Mouse (Mus musculus): ENCODE results near the gene Casc3.

The Casc3 gene

DNA sequence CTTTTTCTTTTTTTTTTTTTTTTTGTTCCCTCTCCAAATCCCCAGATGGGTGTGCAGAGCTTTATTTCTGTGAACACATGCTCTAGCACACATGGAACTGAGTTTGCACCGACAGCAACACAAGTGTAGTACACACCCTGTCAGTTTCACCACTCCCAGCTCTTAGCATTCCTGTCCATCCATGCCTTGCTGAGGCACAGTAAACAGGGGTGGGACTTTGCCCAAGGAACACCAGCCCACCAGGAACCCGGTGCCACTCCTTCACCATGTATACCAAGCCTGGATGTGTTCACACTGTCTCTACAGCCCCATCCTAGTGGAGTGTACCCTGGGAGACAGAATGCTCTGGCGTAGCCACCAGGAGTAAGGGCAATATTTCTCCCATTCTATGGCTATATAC is 31.0 kb downstream of the Casc3 start:
- DNase-seq (ENCODE audit: low spot score), result no peak

DNA sequence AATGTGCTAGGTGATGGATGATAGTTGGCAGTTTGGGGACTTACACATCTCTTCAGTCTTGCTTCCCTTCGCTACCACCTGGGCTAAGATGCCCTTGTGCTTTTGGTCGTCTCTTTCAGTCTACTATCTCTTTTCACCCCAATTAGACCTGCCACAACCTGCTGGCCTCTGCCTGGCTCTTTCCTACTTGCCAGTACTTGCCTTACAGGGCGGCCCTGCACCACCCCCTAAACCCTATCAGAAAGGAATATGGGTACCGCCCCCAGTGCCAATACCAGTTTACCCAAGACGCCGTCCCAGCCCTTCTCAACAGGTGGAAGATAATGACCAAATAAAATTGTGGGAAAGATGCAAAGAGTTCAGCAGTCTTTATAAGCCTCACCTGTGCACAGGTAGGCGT is 31.4 kb downstream of the Casc3 start:
- no peak for DNase-seq (ENCODE audit: low spot score)

DNA sequence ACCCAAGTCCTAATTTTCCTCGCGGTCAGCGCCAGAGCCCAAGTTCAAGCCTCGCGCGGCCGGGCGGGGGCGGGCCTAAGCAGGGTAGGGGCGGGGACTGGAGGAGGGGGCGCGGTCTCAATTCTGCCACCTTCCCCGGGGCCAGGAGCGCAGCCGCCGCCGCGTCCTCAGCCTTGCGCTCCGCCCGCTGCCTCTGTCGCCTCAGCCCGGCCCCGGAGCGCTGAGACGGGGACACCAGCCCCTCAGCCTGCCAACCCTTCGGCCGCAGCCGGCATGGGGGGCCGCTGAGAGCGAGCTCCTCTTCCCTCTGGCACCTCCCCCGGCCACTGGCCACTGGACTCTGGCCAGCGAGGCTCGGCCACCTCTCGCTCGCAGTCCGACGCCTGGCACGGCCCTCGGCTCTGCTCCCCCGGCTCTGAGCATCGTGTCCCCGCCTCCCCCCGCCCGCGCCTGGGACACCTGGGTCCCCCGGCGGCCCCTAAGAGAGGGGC is 32.0 kb downstream of the Casc3 start, which contains the start of gene Rapgefl1:
Rapgefl1 (plus strand) TSS at position 135 of the 491 bp plus-strand sequence.
- peak; percentile 91 for DNase-seq (ENCODE audit: low spot score)

DNA sequence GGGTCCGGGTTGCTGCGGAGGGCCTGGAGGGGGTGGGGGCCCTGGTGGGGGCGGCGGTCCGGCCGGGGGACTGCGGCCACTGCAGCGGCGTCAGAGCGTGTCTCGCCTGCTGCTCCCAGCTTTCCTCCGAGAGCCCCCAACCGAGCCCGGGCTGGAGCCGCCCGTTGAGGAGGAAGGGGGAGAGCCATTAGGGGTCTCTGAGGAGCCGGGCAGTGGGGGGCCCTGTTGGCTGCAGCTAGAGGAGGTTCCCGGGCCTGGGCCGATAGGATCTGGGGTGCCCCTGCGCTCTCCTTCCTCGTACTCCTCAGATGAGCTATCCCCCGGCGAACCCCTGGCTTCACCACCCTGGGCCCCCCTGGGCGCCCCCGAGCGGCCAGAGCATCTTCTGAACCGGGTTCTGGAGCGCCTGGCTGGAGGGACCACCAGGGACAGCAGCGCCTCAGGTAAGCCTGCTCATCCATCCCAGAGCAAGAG is 32.6 kb downstream of the Casc3 start:
- no peak for DNase-seq (ENCODE audit: low spot score)

DNA sequence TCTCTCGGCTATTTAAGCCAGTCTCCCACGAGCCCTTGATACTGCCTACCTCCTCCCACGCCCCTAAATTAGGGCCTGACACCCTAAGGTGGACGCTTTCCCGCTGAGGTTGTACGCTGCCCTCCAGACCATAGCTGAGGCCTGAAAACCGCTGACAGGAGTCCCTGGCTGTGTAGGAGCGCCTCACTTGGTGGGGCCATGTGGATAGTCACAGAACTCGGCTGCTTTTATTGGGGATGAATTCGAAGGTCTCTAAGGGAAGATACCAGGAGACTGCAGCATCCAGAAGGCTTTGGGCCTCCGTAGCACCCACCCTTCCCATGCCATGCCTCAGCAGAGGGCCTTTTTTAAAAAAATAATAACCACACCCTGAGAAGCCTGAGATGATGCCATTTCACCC is 33.2 kb downstream of the Casc3 start:
- no peak for DNase-seq (ENCODE audit: low spot score)

DNA sequence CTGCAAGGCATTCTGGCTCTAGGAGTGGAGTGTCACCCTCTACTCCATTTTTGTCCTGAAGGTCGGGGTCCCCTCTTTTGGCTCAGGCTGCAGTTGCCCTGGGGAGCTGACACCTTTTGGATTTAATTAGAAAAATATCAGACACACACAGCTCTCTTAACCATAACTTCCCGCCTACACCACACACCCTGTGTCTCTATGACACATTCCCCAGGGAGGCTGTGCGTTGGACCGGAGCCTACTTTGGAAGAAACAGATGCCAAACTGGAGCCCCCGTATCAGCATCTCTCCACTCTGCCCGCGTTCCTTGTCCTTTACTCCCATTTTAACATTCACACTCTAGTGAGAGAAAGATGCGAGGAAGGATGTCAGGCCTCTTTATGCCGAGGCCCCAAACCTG is 33.8 kb downstream of the Casc3 start:
- no peak for DNase-seq (ENCODE audit: low spot score)

DNA sequence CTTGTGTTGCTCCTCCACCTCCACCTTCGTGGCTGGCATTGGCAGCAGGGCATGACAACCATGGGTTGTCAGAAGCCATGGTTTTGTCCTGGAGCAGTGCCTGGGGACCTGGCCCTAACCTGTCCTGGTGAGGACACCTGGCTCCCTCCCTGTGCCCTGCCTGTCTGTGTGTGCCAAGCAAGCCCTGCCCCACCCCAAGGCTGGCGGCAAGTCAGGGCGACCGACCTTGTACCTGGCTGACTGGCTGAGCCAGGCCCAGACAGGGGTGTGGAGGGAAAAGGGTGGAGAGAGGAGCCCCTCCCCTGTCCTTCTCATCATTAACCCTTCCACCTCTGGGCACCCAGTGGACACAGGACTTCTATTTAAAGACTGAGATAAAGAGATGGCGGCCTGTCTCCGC is 34.7 kb downstream of the Casc3 start:
- no peak for DNase-seq (ENCODE audit: low spot score)

DNA sequence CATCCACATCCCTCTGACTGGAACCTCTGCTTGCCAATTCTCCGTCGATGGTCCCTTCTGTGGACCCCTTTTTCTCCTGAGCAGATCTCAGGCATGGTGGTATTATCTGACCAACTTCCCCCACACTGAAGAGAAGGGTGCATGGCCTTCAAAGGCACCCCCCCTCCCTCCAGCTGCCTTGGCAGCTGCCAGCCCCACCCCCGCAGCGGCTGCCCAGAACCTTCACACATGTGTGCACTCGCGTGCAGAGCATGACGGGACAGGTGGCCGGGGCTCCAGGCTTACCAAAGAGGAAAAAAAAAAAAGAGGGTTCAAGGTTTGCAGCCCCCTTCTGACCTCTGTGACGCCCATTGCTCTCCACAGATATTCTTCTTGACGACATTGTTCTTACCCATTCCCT is 35.2 kb downstream of the Casc3 start:
- no peak for DNase-seq (ENCODE audit: low spot score)

DNA sequence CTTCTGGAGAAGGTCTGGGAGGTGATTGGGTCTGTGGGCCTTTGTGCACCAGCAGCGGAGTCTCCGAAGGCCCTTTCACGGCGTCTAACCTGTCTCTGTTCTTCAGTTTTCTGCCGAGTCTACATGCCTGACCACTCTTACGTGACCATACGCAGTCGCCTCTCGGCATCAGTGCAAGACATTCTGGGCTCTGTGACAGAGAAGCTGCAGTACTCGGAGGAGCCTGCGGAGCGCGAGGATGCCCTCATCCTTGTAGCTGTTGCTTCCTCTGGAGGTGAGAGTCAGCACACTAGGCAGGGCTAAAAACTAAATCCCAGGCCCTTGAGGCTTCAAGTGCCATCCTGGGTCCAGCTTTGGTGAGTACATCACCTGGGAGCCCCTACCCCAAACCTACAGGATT is 41.3 kb downstream of the Casc3 start:
- DNase-seq (ENCODE audit: low spot score), result no peak

DNA sequence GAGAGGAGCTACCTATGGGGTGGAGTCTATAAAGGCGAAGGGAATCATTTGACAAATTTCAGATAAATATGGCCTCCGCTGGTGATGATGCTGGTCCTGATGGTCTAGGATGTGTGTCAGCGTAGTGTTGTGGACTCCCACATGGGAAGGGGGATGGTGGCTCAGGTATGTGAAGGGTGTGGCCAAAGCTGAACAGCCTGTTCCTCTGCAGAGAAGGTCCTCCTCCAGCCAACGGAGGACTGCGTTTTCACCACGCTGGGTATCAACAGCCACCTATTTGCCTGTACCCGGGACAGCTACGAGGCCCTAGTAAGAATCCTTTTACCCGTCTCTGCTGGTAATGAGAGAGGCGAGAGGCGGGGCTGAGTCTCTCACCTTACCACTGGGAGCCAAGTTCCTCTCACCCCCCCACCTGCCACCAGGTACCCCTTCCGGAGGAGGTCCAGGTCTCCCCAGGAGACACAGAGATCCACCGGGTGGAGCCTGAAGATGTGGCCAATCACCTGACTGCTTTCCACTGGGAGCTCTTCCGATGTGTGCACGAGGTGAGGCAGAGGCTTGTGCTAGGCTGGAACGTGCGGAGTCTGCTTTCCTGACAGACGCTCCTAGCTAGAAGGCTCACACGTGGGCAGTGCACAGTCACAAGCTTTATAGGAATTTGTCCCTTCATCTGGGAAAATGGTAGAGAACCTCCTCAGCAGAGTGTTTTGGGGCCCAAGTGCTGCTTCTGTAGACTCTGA is 42.3 kb downstream of the Casc3 start:
- no peak for DNase-seq (ENCODE audit: low spot score)

DNA sequence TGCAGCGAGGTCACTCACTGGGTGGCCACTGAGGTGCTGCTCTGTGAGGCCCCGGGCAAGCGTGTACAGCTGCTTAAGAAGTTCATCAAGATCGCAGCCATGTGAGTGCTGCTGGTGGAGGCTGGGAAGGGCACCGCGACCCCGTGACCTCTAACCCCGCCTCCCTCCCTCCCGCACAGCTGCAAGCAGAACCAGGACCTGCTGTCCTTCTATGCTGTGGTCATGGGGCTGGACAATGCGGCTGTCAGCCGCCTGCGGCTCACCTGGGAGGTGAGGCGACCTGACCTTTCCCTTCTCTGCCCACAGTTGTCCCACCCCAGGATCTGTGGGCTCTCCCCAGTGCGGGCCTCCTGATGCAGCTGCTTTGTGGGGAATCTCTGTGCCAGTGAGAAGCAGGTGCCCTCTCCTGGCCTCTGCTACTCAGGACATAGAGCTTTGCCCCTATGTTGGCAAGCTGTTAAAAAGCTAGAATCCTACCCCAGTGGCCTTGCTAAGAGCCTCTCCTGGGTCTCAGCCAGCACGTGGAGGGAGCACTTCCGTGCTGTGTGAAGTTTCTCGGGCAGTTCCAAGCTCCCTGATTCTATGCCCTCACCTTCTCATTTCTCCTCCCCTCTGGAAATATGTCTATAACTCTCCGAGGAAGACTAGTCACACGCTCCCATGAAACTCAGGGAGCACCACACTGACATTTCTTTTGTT is 44.6 kb downstream of the Casc3 start:
- peak; percentile 64 for DNase-seq (ENCODE audit: low spot score)

DNA sequence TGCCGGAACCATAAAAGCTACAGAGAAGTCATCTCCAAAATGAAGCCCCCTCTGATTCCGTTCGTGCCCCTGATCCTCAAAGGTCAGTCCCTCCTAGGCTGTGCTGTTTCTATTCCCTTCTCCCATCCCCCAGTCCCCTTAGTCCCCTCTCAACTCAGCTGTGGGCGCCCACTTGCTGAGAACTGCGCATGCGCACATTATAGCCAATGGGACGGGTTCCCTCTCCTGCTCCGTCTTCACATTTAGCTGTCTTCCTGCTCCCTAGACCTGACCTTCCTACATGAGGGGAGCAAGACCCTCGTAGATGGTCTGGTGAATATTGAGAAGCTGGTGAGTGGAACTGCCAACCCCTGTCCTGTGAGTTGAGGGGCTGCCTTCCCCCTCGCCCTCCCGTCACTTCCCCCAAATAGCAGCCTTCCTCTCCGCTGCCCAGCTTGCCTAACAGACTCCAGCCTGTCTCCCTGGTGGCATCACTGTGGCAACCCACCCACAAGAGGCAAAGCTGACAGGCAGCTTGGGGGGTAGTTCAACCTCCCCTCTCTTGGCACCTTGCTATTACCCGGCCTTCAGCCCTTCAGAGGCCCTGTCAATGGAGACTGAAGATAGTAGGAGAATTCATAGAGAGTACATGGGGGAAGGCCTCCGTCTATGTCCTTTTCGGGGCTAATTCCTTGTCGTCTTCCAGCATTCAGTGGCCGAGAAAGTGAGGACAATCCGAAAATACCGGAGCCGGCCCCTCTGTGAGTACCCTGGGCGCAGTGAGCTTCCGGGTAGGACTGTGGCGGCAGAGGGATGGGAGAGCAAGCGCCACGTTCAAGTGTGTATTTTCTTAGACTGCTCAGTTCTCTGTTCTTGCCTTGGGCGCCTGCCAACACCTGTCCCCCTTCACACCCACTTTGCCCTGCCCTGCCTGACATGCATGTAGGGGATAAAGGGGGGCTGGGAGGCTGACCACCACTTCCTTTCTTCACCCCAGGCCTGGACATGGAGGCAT is 45.7 kb downstream of the Casc3 start:
- peak; percentile 63 for DNase-seq (ENCODE audit: low spot score)

DNA sequence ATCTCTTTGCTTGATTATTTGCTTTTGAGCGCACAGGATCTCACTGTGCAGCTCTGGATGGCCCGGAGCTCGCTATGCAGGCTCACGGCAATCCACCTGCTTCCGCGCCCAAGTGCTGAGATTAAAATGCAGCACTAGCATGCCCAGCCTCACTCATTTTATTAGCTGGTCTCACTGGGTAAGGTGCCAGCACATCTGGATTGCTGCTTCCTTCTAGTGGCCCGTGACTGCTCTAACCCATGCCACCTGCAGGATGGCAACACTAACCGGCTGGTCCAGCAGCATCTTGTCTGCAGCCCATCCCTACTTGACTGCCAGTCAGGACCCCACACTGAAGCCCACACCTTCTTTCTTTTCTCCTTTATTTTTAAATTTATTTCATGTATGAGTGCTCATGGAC is 49.4 kb downstream of the Casc3 start:
- no peak for DNase-seq (ENCODE audit: low spot score)

DNA sequence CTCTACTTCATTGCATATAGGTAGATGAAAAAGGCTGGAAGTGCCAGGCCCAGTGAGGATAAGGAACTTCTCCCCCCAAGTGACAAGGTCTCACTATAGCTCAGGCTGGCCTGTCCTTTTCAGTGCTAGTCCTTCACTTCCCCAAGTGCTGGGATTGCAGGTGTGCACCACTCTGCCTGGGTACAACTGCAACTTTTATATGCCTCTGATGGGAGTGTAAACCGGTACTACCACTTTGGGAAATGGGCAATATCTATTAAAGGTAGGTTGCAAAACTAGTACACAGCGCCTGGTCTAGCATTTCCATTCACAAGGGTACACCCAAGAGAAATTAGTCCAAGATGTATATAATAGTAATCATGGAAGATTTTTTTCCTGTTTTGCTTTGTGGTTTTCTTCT is 50.0 kb downstream of the Casc3 start:
- DNase-seq (ENCODE audit: low spot score), result no peak

DNA sequence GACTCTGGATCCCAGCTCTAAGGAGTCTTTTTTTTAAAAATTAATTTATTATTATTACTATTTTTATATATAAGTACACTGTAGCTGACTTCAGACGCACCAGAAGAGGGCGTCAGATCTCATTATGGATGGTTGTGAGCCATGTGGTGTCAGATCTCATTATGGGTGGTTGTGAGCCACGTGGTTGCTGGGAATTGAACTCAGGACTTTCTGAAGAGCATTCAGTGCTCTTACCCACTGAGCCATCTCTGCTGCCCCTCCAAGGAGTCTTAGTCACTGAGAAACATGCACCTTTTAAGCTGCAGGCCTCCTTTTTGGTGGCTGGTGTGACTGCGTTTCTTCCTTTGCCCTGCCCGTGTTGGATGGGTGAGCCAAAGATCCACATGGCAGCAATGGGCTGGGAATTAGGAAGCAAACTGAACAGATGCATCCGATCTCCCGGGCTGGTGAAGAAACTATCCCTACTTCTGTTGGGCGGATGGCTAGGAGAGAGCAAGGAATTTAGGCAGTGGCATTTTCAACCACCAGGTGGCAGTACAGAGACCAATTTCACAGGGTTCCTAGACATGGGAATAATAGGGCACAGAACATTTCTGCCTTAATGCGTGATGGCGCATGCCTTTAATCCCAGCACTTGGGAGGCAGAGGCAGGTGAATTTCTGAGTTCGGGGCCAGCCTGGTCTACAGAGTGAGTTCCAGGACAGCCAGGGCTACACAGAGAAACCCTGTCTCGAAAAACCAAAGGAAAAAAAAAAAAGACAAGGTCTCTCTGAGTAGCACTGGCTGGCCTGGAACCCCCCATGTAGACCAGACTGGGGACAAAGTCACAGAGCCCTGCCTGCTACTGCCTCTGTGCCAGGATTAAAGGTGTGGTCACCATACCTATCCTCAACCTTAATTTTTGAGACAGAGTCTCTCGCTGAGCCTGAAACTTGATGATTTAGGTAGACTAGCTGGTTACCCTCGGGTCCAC is 54.3 kb downstream of the Casc3 start:
- DNase-seq (ENCODE audit: low spot score), result peak; percentile 97

DNA sequence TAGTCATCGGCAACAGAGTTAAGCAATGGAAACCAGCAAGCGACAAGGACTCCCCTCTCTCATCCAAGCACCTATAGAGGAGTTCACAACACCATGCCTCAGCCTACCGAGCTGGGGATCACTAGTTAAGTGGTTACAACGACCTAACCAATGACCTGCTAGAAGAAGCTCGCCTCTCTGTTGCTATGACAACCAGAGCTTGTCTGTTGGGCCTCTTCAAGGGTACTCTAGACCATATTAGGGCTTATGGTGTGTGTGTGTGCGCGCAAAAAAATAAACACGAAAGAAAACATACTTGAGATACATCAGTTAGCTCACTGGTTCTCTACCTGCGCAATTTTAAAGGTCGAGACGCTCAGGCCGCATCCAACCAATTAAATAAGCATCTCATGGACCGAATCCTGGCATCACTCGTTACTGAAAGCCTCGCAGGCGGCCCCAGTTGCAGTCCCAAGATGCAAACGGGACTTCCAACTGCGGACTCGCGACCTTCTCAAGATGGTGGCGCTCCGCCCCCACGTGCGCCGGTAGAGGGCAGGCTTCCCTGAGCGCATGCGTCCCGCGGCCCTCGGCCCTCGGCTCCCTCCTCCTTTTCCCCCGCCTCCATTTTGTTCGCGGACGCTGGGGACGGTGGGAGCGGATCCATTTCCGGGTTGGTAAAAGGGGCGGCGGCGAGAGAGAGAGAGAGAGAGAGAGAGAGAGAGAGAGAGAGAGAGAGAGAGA is 58.5 kb downstream of the Casc3 start, which contains the start of gene Wipf2:
Wipf2 (plus strand) TSS at position 611 of the 723 bp plus-strand sequence.
- DNase-seq (ENCODE audit: low spot score), result peak; percentile 98

DNA sequence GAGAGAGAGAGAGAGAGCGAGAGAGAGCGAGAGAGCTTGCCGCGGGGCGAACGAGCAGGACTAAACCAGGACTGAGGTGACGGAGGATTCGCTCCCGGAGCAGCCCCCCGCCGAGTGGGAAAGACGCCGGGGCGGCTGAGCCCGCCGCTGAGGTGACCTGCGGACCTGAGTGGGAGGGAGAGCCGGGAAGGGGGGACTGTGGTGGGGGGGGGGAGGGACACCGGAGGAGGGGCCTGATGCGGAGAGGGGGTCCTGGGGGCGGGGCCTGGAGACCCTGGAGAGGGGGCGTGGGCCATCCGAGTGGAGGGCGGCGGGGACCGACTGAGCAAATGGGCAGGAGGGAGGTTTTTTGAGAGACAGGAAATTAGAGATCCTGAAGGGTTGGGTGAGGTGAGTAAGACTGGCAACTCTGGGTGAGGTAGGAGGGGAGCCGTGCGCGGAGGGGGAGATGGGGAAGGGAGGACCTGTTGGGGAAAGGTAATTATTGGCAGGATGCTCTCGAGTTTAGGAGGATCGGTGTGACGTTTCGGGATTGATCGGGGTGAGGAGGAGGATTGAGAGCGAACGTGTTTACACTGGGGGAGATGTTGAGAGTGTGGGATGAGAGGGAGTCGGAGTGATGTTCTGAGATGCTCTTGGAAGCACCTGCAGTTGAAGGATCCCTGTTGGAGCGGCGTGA is 59.2 kb downstream of the Casc3 start:
- peak; percentile 84 for DNase-seq (ENCODE audit: low spot score)

DNA sequence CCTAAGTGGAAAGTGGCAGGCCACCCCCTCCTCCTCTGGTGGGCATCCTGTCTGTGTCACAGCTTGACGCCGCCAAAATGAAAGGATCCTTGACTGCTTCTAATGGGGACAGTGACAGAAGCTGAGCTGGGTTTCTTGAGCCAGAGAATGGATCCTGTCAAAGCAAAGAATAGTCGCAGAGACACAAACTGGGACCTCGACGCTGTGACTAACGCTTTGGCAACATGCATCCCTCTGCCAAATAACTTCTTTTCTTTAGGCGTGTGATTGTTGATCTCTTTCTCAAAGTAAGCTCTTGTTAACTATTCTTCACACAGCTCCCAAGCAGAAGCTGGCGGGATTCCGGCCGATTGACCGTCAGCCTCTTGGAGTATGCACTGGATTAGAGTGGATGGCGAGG is 62.6 kb downstream of the Casc3 start:
- DNase-seq (ENCODE audit: low spot score), result peak; percentile 23

DNA sequence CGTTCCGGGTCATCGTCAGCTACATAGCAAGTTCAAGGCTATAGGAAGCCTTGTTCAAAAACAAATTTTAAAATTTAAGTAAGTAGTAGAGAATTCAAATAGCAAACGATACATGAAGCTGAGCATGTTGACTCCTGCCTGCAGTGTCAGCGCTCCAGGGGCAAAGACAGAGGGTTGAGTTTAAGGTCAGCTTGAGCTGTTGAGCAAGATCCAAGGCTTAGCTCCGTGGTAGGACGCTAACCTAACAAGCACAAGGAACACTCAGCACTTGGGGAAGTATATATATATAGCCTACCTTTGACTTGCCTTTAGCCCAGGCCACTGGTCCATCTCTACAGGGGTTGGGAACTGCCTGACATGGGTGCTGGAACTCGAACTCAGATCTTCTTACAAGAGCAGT is 65.2 kb downstream of the Casc3 start:
- DNase-seq (ENCODE audit: low spot score), result no peak

DNA sequence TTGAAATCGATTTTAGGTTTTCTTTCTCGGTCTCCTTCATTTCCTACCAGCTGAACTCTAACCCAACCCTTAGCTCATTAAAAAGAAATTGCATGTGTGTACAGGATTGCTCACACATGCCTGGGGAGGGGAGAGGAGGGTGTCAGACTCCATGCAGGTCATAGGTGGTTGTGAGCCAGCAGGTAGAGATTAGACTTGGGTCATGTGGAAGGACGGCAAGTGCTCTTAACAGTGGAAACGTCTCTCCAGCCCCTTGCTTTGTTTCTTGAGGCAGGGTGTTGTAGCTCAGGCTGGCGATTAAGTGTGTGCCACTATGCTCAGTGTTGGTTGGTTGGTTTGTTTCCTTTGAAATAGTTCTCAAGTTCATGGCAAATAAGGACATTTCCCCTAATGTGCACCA is 66.1 kb downstream of the Casc3 start:
- DNase-seq (ENCODE audit: low spot score), result no peak
